ENCODE assay signal across 9 mouse cellular contexts in the genomic region with DNA sequence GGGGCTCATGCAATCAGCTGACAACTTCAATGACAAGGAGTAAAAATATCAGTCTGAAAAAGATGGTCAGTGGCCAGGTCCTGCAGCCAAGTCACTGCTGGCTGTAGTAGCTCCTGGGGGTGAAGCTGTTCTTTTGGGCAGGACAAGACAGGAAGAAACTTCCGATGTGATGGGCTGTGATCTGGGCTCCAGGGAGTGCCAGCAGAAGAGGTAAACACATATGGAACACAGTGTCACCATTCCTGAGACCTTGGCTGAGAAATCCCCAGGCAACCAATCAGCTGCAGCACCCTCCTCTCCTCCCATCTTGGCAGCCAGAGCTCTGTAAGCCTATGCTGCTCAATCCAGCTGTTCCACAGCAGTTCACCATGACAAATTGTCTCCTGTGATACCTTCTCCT. TPM values are rescaled to one million over a fixed set of nuclear protein-coding genes. Genes with fewer than 3 reads are reported as not detected.
A peak's percentile ranks its signal among the peaks of the same experiment; 100 is the strongest.
DNase-seq lines count a peak whose midpoint lies in the region; ATAC-seq lines count a peak whose summit lies in the region.
"Had no signal": no experiment of that assay in that cellular context is flagged by ENCODE, and none has a peak within 500 bp of the region (broad histone marks: within the 10 kb centered on the region; RNA-seq: fewer than 3 reads in every experiment).

No protein-coding gene starts in this region.

- 0 out of 2 replicates have a peak overlapping the region, but pooled peaks have one; percentile 4 for H3K9ac ChIP-seq in hindbrain, embryonic 12.5 days
- H3K9ac ChIP-seq in hindbrain, embryonic 16.5 days (ENCODE audit: low read depth, low read length) = no peak overlapping the region
- no peak overlapping the region for H3K9ac ChIP-seq in liver, embryonic 16.5 days (ENCODE audit: low read depth, low read length)
- H3K9ac ChIP-seq: limb, embryonic 12.5 days had no signal

- H3K36me3 ChIP-seq in hindbrain, embryonic 12.5 days = 0 out of 2 replicates have a peak, but pooled peaks cover 6% of the 10 kb centered on the region
- H3K36me3 ChIP-seq in hindbrain, embryonic 16.5 days (ENCODE audit: control insufficient read depth, insufficient read depth, low read length) = 0 out of 2 replicates have a peak, but pooled peaks cover 4% of the 10 kb centered on the region
- H3K36me3 ChIP-seq in liver, embryonic 16.5 days (ENCODE audit: control insufficient read depth, insufficient read depth) = peaks cover 5% of the 10 kb centered on the region; the same call in 1 of the 2 replicates
- H3K36me3 ChIP-seq: limb, embryonic 12.5 days had no signal

- peaks cover 27% of the 10 kb centered on the region for H3K4me1 ChIP-seq in hindbrain, embryonic 12.5 days
- H3K4me1 ChIP-seq in hindbrain, embryonic 16.5 days (ENCODE audit: control insufficient read depth, insufficient read depth, low read depth, low read length) = peaks cover 25% of the 10 kb centered on the region
- peaks cover 42% of the 10 kb centered on the region for H3K4me1 ChIP-seq in liver, embryonic 16.5 days (ENCODE audit: control insufficient read depth, low read depth, low read length)

- peak; percentile 44 for DNase-seq in adrenal gland, postnatal 14 days
- DNase-seq in adrenal gland, adult 18-20 months (ENCODE audit: low spot score in 2 of 2) = no peak
- DNase-seq in adrenal gland, postnatal 36 days = peak; percentile 42 to 52
- no peak for DNase-seq in thymus, adult 18-20 months
- no peak for DNase-seq in layer of hippocampus, adult 9-10 months (ENCODE audit: low spot score)

- no peak overlapping the region for H3K27ac ChIP-seq in hindbrain, embryonic 12.5 days
- H3K27ac ChIP-seq in hindbrain, embryonic 16.5 days (ENCODE audit: low read depth, low read length) = no peak overlapping the region
- H3K27ac ChIP-seq in liver, embryonic 16.5 days (ENCODE audit: low read length) = 0 out of 2 replicates have a peak overlapping the region, but pooled peaks have one; percentile 33
- H3K27ac ChIP-seq: limb, embryonic 12.5 days had no signal

- H3K4me3 ChIP-seq in hindbrain, embryonic 12.5 days = no peak overlapping the region
- H3K4me3 ChIP-seq in hindbrain, embryonic 16.5 days (ENCODE audit: low read length) = no peak overlapping the region
- no peak overlapping the region for H3K4me3 ChIP-seq in liver, embryonic 16.5 days (ENCODE audit: low read depth, low read length)
- H3K4me3 ChIP-seq: limb, embryonic 12.5 days had no signal

- H3K4me2 ChIP-seq in hindbrain, embryonic 12.5 days (replicated peaks) = no peak overlapping the region
- no peak overlapping the region for H3K4me2 ChIP-seq in hindbrain, embryonic 16.5 days (ENCODE audit: low read length)
- no peak overlapping the region for H3K4me2 ChIP-seq in liver, embryonic 16.5 days (ENCODE audit: low read depth, low read length)
- H3K4me2 ChIP-seq: limb, embryonic 12.5 days had no signal

- ATAC-seq in hindbrain, embryonic 12.5 days (ENCODE audit: low FRiP score) = no peak
- no peak for ATAC-seq in hindbrain, embryonic 16.5 days
- ATAC-seq in liver, embryonic 16.5 days (ENCODE audit: low read depth) = no peak

- WGBS in hindbrain, embryonic 12.5 days = 35% methylated on average over 1 of the region's 1 CpGs
- 36% methylated on average over 1 of the region's 1 CpGs for WGBS in hindbrain, embryonic 16.5 days
- 71% methylated on average over 1 of the region's 1 CpGs for WGBS in liver, embryonic 16.5 days (ENCODE audit: insufficient replicate concordance)

- no peaks in the 10 kb centered on the region for H3K27me3 ChIP-seq in hindbrain, embryonic 12.5 days
- H3K27me3 ChIP-seq in hindbrain, embryonic 16.5 days (replicated peaks; ENCODE audit: control insufficient read depth, insufficient read depth, low read length) = no peaks in the 10 kb centered on the region
- no peaks in the 10 kb centered on the region for H3K27me3 ChIP-seq in liver, embryonic 16.5 days (ENCODE audit: control insufficient read depth, insufficient read depth, low read depth, low read length)
- H3K27me3 ChIP-seq: limb, embryonic 12.5 days had no signal

- no peaks in the 10 kb centered on the region for H3K9me3 ChIP-seq in hindbrain, embryonic 12.5 days (replicated peaks)
- H3K9me3 ChIP-seq in hindbrain, embryonic 16.5 days (ENCODE audit: control insufficient read depth, low read length) = no peaks in the 10 kb centered on the region
- H3K9me3 ChIP-seq in liver, embryonic 16.5 days (replicated peaks; ENCODE audit: control insufficient read depth, low read length) = no peaks in the 10 kb centered on the region
- H3K9me3 ChIP-seq: limb, embryonic 12.5 days had no signal

RNA-seq across cellular contexts. Expression of a gene that starts 8.0 kb away (rescaled TPM):
- 30.2 and 30.5 TPM in 2 replicates for total RNA-seq in adrenal gland, postnatal 14 days (2021)
- 10 to 100 TPM; 24.2 to 31.3 TPM for total RNA-seq in adrenal gland, adult 18-20 months (2021)
- polyA plus RNA-seq in hindbrain, embryonic 12.5 days (2016; fragmentation: Nextera tagmentation; extraction: Ambion mirVana) = 48.2 and 50.5 TPM in 2 replicates
- 101 and 112 TPM in 2 replicates for polyA plus RNA-seq in hindbrain, embryonic 16.5 days (2015; fragmentation: Nextera tagmentation; extraction: Ambion mirVana)
- total RNA-seq in adrenal gland, postnatal 36 days (2021) = 10 to 100 TPM; 31.9 to 43.7 TPM
- polyA plus RNA-seq in liver, embryonic 16.5 days (2015; fragmentation: Nextera tagmentation; extraction: Ambion mirVana) = 52.1 and 54.7 TPM in 2 replicates

RNA-seq across cellular contexts. Expression of a gene that starts 8.1 kb away (rescaled TPM):
- 30.0 and 30.2 TPM in 2 replicates for total RNA-seq in adrenal gland, postnatal 14 days (2021)
- 10 to 100 TPM; 26.6 to 27.5 TPM for total RNA-seq in adrenal gland, adult 18-20 months (2021)
- 105 and 119 TPM in 2 replicates for polyA plus RNA-seq in hindbrain, embryonic 12.5 days (2016; fragmentation: Nextera tagmentation; extraction: Ambion mirVana)
- polyA plus RNA-seq in hindbrain, embryonic 16.5 days (2015; fragmentation: Nextera tagmentation; extraction: Ambion mirVana) = 68.3 and 80.3 TPM in 2 replicates
- total RNA-seq in adrenal gland, postnatal 36 days (2021) = 10 to 100 TPM; 36.4 to 41.2 TPM
- 8.3 and 8.6 TPM in 2 replicates for polyA plus RNA-seq in liver, embryonic 16.5 days (2015; fragmentation: Nextera tagmentation; extraction: Ambion mirVana)

RNA-seq across cellular contexts. Expression of a gene that starts 50.8 kb away (rescaled TPM):
- 32.9 and 37.4 TPM in 2 replicates for total RNA-seq in adrenal gland, postnatal 14 days (2021)
- total RNA-seq in adrenal gland, adult 18-20 months (2021) = 10 to 100 TPM; 19.4 to 27.3 TPM
- 34.2 and 35.0 TPM in 2 replicates for polyA plus RNA-seq in hindbrain, embryonic 12.5 days (2016; fragmentation: Nextera tagmentation; extraction: Ambion mirVana)
- 25.7 and 28.3 TPM in 2 replicates for polyA plus RNA-seq in hindbrain, embryonic 16.5 days (2015; fragmentation: Nextera tagmentation; extraction: Ambion mirVana)
- total RNA-seq in adrenal gland, postnatal 36 days (2021) = 10 to 100 TPM; 27.6 to 32.2 TPM
- polyA plus RNA-seq in liver, embryonic 16.5 days (2015; fragmentation: Nextera tagmentation; extraction: Ambion mirVana) = 10.5 and 11.3 TPM in 2 replicates

Comparison
In these comparisons a context has a peak if more than half of its experiments do, and no peak if none do; other contexts are left out.
1. DNase-seq: peak in adrenal gland, postnatal 14 days (single experiment) and adrenal gland, postnatal 36 days (2 of 2); none in adrenal gland, adult 18-20 months (0 of 2), thymus, adult 18-20 months (0 of 2) and layer of hippocampus, adult 9-10 months (single experiment).